Mouse (Mus musculus) adrenal gland (tissue): Measurements from ENCODE around the gene Plcl1.

ENCODE experiments used
- intact Hi-C: fragments of 180-260 bp; cut with DNase I; formaldehyde crosslinking; loops from one replicate; pipeline ENCODE4 v1.15.1; 2025
- long read RNA-seq, 2 experiments: library from polyadenylated mRNA; unstranded; transcript quantifications; one replicate each; pipeline ENCODE4 v2.0.0; 2020; ENCODE audit warnings: borderline replicate concordance in 1 of 2; ENCODE audit not compliant: insufficient replicate concordance in 1 of 2

The Plcl1 gene
- long read RNA-seq, experiment 1: 0 reads
- long read RNA-seq, experiment 2, partial matches to known transcripts: 1 of 7 reads
- long read RNA-seq, experiment 2, other reads (novel, unspliced or antisense): 6 of 7 reads

DNA sequence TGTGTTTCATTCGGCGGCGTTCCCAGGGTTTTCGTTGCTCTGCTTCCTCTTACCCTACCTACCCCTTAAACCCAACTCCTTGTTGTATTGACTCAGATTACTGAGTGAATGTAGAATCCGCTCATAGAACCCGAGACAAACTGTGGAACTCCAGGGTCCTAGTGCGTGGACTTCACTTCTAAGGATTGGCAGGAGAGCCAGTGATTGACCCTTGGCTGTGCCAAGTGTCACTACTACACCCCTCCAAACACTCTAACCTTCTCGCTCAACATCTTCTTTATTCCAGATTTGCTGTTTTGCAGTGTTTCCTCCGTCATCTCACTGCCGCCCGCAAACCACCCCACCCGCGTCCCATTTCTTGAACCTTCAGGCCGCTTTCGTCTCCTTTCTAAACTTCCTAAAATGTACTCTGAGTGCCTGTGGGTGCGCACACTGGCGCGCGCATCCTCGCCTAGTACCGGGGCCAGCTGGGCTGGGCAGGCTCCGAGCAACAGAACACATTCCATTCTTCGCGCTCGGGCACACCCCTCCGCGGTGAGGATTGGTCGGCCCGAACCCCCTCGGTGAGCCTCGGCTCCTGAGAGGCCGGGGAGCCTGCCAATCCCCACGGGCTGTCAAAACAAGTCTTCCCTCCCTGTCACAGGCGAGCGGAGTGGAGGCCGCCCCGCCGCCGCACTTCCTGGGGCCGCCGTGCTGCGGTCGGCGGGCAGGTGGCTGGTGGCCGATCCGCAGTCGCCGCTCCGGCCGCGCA, at the start of gene Plcl1:
Gene Plcl1, plus strand, starts transcription at position 650 of the 751 bp plus-strand sequence.
- intact Hi-C loops: loop anchor here (2.0 kb wide), 3 partner anchors 331 to 467 kb away; no protein-coding TSS in a partner anchor

- intact Hi-C loops: no loop called here
These were observed 43.1 kb upstream of the Plcl1 start for GRCm38 (mm10) chr1:55362634-55363033.

- intact Hi-C loops: no loop called here
These were observed 42.6 kb upstream of the Plcl1 start, which contains the start of gene Boll for GRCm38 (mm10) chr1:55363044-55363565. TSS of gene Boll (minus strand) at chr1:55363469.

- intact Hi-C loops: no loop called here
These were observed 42.1 kb upstream of the Plcl1 start for GRCm38 (mm10) chr1:55363586-55363985.

DNA sequence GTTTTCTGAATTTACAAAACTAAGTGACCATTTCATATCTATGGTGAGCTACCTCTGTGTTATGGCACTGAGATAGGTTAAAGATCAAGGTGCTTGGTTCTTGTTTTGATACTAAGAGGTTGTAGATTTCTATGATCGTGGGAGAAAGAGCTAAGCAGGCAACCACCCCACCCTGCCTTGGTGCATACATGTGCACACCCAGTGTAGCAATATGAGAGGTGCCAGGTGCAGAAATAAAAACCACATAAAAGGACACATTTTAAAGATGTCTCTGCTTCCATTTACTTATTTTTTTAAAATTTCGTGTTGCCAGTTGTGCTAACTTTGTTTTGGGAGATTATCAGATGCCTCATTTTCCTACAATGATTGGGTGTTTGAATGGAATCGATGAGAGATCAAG, 33.1 kb upstream of the Plcl1 start:
- intact Hi-C loops: no loop called here

DNA sequence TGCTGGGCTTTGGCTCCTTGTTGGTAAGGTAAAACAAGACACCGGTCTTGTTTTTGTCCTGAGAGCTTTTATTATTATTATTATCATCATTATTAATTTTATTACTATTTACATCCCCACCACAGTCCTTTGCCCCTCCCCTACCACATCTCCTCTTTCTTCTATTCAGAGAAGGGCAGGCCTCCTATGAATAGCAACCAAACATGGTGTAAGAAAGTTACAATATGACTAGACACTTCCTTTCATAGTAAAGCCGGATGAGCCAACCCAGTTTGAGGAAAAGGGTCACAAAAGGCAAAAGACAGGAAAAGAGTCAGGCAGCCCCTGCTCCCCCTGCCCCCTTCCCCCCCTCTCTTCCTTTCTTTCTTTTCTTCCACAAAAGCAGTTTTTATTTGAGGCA, 25.2 kb upstream of the Plcl1 start:
- intact Hi-C loops: loop anchor here (5.0 kb wide), 1 partner anchor 188 kb away; no protein-coding TSS in a partner anchor

GRCm38 (mm10) chr1:55383114-55383773, 22.5 kb upstream of the Plcl1 start:
- intact Hi-C loops: loop anchor here (1.0 to 5.0 kb wide), 3 partner anchors 82 to 191 kb away; no protein-coding TSS in a partner anchor

GRCm38 (mm10) chr1:55399891-55400290, 5.8 kb upstream of the Plcl1 start:
- intact Hi-C loops: loop anchor here (5.0 kb wide), 1 partner anchor 357 kb away; no protein-coding TSS in a partner anchor

DNA sequence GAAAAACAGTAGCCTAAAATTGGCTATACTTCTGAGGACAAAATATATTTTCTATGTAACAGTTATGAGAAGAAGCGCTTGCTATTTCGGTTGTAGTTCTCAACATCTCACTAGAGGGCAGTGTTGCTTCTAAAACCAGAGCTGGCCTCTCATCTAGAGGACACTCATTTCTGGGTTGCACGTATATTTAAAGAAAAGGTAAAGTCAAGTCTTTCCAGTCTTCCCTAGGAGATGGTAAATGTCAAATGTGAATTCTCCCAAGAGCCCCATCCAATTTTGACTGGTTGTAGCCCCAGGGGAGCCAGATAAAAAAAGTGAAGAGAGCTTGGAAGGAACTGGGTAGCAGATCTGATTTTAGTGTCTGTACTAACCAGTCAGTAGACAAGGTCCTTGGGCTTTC, 1.3 kb upstream of the Plcl1 start:
- intact Hi-C loops: loop anchor here (2.0 to 5.0 kb wide), 4 partner anchors 332 to 468 kb away; no protein-coding TSS in a partner anchor

- intact Hi-C loops: no loop called here
These were observed 297 bp downstream of the Plcl1 start for GRCm38 (mm10) chr1:55406023-55406413.

DNA sequence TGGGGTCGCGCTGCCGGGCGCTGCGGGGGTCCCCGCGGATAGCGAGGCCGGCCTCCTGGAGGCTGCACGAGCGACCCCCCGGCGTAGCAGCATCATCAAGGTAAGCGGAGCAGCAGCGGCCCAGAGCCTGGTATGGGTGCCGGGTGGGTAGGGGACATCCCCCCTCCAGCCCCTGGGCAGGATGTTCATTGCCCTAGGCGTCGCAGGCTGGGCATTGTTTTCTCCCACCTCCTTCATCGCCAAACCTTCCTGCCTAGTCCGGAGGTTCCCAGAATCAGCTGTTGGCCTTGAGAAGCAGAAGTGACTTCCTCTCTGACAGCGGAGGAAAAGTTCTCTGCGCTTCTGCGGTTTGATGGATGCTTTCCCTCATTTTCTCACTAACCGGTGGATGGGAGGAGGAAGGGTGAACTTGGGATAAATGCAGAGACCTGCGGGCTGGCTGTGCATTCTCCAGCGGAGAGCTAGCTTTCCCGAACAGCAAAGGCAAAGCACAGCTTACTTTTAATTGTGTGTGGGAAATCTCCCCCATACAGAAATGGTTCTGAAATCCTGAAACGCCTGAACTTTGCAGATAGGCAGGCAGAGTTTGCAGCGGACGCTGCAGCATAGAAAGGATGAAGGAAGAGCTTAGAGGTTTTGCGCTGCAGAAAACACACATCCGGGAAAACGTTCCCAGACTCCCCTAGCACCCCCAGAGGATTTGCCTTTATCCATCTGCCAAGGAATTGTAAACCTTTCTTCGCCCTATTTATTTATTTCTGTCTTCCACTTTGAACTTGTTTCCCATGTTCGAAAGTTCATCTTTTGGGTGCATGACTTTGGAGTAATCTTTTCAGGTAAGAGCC, 1.0 kb downstream of the Plcl1 start:
- intact Hi-C loops: no loop called here

DNA sequence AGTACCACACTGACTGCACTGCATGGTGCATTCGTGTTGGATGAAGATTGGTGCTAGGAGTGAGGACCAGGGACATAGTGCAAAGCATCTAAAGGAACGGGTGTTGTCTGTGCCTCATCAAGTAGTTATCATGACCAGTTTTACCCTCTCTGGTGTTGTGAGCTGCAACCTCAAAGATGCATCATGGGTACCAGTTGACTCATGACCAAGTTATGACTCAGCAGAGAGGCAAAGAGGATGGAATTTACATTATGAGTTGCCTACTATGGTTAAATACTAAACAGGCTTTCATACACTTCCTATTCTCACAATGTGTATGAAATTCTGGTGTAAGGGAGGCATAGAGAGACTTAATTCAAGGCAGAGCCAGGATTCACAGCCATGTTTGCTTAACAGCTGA, 4.9 kb downstream of the Plcl1 start:
- intact Hi-C loops: no loop called here

DNA sequence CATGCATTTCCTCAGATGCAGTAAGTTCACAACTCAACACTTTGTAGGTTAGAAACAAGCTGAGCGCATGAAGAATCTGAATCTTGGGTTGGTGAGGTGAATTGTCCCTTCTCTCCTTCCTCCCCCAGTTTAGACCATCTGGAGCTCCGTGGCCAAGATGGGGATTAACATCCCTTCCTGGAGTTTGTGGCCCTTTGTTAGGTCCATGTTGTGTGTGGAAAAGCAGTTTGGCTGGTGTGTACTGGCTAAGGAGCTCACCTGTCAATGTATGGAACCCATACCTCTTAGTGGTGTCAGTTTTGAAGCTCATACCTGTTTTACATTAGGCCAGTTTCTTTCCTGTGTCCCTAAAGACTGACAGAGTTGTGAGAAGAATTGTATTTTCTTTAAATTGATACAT, 5.4 kb downstream of the Plcl1 start:
- intact Hi-C loops: no loop called here

DNA sequence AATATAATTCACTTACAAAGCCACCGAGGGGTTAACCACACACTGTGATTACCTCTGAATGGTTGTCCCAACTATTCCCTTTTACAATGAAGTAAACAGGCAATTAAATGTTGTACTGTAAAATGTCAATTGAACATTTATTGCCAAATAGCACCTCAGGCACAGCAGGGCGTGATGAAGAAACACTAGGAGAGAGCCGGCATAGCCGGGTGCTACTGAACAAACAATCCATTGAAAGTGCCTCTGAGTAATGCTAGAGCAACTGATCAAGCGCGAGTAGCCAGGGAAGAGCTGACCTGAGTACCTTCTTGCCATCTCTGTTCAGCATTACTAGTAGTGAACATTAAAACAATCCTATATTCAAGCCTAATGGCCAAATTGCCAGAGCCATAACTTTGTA, 6.8 kb downstream of the Plcl1 start:
- intact Hi-C loops: no loop called here

- intact Hi-C loops: no loop called here
These were observed 7.8 kb downstream of the Plcl1 start for GRCm38 (mm10) chr1:55413534-55413933.

GRCm38 (mm10) chr1:55418968-55419367, 13.2 kb downstream of the Plcl1 start:
- intact Hi-C loops: no loop called here

DNA sequence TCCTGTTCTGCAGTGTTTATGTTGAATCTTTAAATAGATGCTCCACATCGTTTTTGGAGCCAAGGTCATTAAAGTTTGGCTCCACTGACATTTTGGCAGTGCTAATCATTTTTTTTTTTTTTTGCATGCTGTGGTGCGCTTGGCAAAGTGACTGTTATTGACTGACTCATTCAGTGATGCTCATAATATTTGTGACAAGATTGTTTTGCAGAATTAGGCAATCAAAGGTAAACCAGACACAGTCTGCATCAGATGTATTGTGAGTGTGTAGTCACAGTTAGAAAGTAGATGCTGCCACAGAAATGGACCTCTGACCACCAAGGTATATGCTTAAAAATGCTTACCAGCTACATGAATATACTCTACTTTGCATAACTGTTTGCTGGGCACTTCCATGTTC, 21.9 kb downstream of the Plcl1 start:
- intact Hi-C loops: no loop called here

DNA sequence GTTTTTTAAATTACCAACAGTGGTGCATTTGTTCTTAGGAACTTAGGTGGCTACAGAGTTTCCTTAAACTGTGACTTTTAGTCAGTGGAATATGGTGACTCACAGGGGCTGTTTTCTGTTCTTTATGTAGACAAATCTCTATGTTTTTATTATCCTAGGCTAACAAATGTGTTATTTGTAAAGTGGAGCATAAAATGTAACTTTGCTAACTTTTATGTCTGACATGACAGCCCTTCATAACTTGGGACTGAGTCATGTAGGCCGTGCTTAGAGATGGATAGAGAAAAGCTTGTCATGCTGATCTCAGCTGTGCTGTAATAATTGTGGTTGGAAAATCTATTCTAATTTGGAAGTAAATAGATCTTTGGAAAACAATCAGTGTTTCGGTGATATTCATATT, 23.3 kb downstream of the Plcl1 start:
- intact Hi-C loops: no loop called here

- intact Hi-C loops: no loop called here
These were observed 24.0 kb downstream of the Plcl1 start for GRCm38 (mm10) chr1:55429708-55430107.

DNA sequence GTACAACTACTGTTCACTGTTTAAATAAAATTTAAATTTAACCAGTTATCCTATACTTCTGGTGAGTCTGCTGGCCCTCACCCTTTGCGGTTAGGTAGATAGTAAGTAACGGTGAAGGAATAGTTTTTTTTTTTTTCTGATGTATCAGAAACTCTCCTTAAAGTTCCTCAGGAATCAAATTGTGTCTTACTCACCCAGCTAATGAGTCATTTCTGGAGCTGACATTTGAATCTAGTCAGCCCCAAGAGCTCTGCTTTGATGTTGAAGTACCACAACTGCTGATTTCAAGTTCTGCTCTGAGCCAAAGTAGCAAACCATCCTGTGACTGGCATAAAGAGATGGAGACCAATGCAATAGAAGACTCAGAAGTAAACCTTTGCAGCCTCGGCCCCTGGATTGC, 24.9 kb downstream of the Plcl1 start:
- intact Hi-C loops: no loop called here

DNA sequence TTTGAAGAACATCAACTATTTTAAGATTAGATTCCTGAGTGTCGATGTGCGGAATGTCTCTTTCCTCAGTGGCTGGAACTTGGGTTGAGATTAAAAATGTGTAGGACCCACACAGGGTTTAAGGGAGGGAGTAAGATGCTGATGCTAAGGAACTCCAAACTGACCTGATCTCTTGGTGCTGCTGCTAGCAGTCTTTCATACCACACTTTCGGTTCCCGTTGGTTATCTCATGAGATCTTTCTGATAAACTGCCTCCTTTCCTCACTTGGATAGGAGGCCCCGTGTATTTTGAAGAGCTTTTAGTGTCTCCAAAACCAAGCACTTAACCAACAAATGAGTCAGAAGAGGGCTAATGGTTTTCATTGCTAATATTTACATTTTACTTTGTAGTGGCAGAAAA, 30.9 kb downstream of the Plcl1 start:
- intact Hi-C loops: no loop called here
